Mouse (Mus musculus): ENCODE measurements around the gene Vcam1. TPM values are rescaled to one million over a fixed set of nuclear protein-coding genes. Genes with fewer than 3 reads are reported as not detected.
A peak's percentile ranks its signal among the peaks of the same experiment; 100 is the strongest.

Vcam1 gene
- polyA plus RNA-seq, 1 experiment from 2014 or later, result 55.0 TPM

GRCm38 (mm10) chr3:116128311-116129204, 930 bp downstream of the Vcam1 start:
- Histone ChIP-seq H3K4me1 (ENCODE audit: insufficient read depth, low read depth, low read length) (peaks cover 3% of the 10 kb centered on the region; the same call in 1 of the 2 replicates), H3K27me3 (replicated peaks; ENCODE audit: insufficient read depth, low read length) (no peaks in the 10 kb centered on the region), H3K36me3 (ENCODE audit: insufficient read depth, low read length) (no peaks in the 10 kb centered on the region), H3K27ac (ENCODE audit: low read length) (peak overlapping the region; percentile 47; the same call in 1 of the 2 replicates), H3K4me3 (ENCODE audit: low read depth, low read length) (peak overlapping the region; percentile 38), H3K9me3 (ENCODE audit: low read length) (no peaks in the 10 kb centered on the region), H3K9ac (replicated peaks; ENCODE audit: low read depth) (0 out of 2 replicates have a peak overlapping the region, but pooled peaks have one; percentile 3), H3K4me2 (replicated peaks; ENCODE audit: low read depth, low read length) (peak overlapping the region; percentile 46)
- ATAC-seq (peak; percentile 49; the same call in 1 of the 2 replicates), DNase-seq (ENCODE audit: low spot score) (no peak)
- WGBS, result 52% methylated on average over 18 of the region's 18 CpGs
- TF ChIP-seq CTCF (IDR thresholded peaks at IDR 0.05) (no peak), EP300 (IDR thresholded peaks at IDR 0.05) (no peak)

- no peak overlapping the region for H3K27ac ChIP-seq (ENCODE audit: low read length)
- H3K9ac ChIP-seq (replicated peaks; ENCODE audit: low read depth), result no peak overlapping the region
- 57% methylated on average over 3 of the region's 3 CpGs for WGBS
Measured at GRCm38 (mm10) chr3:116127836-116128235, 1.7 kb downstream of the Vcam1 start.

GRCm38 (mm10) chr3:116127281-116127680, 2.2 kb downstream of the Vcam1 start:
- Histone ChIP-seq H3K27ac (ENCODE audit: low read length) (no peak overlapping the region), H3K36me3 (ENCODE audit: insufficient read depth, low read length) (no peaks in the 10 kb centered on the region), H3K9ac (replicated peaks; ENCODE audit: low read depth) (no peak overlapping the region), H3K4me1 (ENCODE audit: insufficient read depth, low read depth, low read length) (peaks cover 3% of the 10 kb centered on the region; the same call in 1 of the 2 replicates), H3K4me3 (ENCODE audit: low read depth, low read length) (0 out of 2 replicates have a peak overlapping the region, but pooled peaks have one; percentile 6), H3K9me3 (ENCODE audit: low read length) (no peaks in the 10 kb centered on the region), H3K4me2 (replicated peaks; ENCODE audit: low read depth, low read length) (peak overlapping the region; percentile 33), H3K27me3 (replicated peaks; ENCODE audit: insufficient read depth, low read length) (no peaks in the 10 kb centered on the region)
- 22% methylated on average over 2 of the region's 2 CpGs for WGBS
- ATAC-seq, result no peak
- DNase-seq (ENCODE audit: low spot score), result no peak
- TF ChIP-seq EP300 (IDR thresholded peaks at IDR 0.05), result no peak
- TF ChIP-seq CTCF (IDR thresholded peaks at IDR 0.05), result no peak

More at GRCm38 (mm10) chr3:116127836-116128235, 1.7 kb downstream of the Vcam1 start:
- no peak for ATAC-seq
- Histone ChIP-seq H3K4me2 (replicated peaks; ENCODE audit: low read depth, low read length) (peak overlapping the region; percentile 33), H3K9me3 (ENCODE audit: low read length) (no peaks in the 10 kb centered on the region), H3K4me3 (ENCODE audit: low read depth, low read length) (peak overlapping the region; percentile 38), H3K36me3 (ENCODE audit: insufficient read depth, low read length) (no peaks in the 10 kb centered on the region), H3K4me1 (ENCODE audit: insufficient read depth, low read depth, low read length) (peaks cover 3% of the 10 kb centered on the region; the same call in 1 of the 2 replicates), H3K27me3 (replicated peaks; ENCODE audit: insufficient read depth, low read length) (no peaks in the 10 kb centered on the region)
- DNase-seq (ENCODE audit: low spot score), result no peak
- TF ChIP-seq EP300 (IDR thresholded peaks at IDR 0.05) (no peak), CTCF (IDR thresholded peaks at IDR 0.05) (no peak)

- no peak for TF ChIP-seq EP300 (IDR thresholded peaks at IDR 0.05)
- TF ChIP-seq CTCF (IDR thresholded peaks at IDR 0.05), result no peak
- peak overlapping the region; percentile 33; the same call in 1 of the 2 replicates for H3K4me2 ChIP-seq (replicated peaks; ENCODE audit: low read depth, low read length)
- DNase-seq (ENCODE audit: low spot score), result no peak
- no peak for ATAC-seq
- H3K27me3 ChIP-seq (replicated peaks; ENCODE audit: insufficient read depth, low read length), result no peaks in the 10 kb centered on the region
- H3K4me3 ChIP-seq (ENCODE audit: low read depth, low read length), result peak overlapping the region; percentile 6; the same call in 1 of the 2 replicates
- no peaks in the 10 kb centered on the region for H3K36me3 ChIP-seq (ENCODE audit: insufficient read depth, low read length)
- H3K27ac ChIP-seq (ENCODE audit: low read length), result no peak overlapping the region
- no peaks in the 10 kb centered on the region for H3K9me3 ChIP-seq (ENCODE audit: low read length)
- WGBS, result 48% methylated on average over 7 of the region's 7 CpGs
- peaks cover 3% of the 10 kb centered on the region; the same call in 1 of the 2 replicates for H3K4me1 ChIP-seq (ENCODE audit: insufficient read depth, low read depth, low read length)
- no peak overlapping the region for H3K9ac ChIP-seq (replicated peaks; ENCODE audit: low read depth)
Measured at GRCm38 (mm10) chr3:116126508-116127190, 2.8 kb downstream of the Vcam1 start.

- Histone ChIP-seq H3K36me3 (ENCODE audit: insufficient read depth, low read length) (no peaks in the 10 kb centered on the region), H3K4me2 (replicated peaks; ENCODE audit: low read depth, low read length) (peak overlapping the region; percentile 36; the same call in 1 of the 2 replicates), H3K9me3 (ENCODE audit: low read length) (no peaks in the 10 kb centered on the region), H3K9ac (replicated peaks; ENCODE audit: low read depth) (no peak overlapping the region), H3K27me3 (replicated peaks; ENCODE audit: insufficient read depth, low read length) (no peaks in the 10 kb centered on the region), H3K27ac (ENCODE audit: low read length) (no peak overlapping the region), H3K4me1 (ENCODE audit: insufficient read depth, low read depth, low read length) (peaks cover 3% of the 10 kb centered on the region; the same call in 1 of the 2 replicates), H3K4me3 (ENCODE audit: low read depth, low read length) (no peak overlapping the region)
- no peak for DNase-seq (ENCODE audit: low spot score)
- no peak for TF ChIP-seq EP300 (IDR thresholded peaks at IDR 0.05)
- no peak for TF ChIP-seq CTCF (IDR thresholded peaks at IDR 0.05)
- ATAC-seq, result no peak
- 48% methylated on average over 4 of the region's 4 CpGs for WGBS
Measured at GRCm38 (mm10) chr3:116126070-116126469, 3.4 kb downstream of the Vcam1 start.

GRCm38 (mm10) chr3:116123827-116124226, 5.7 kb downstream of the Vcam1 start:
- no peak for TF ChIP-seq CTCF (IDR thresholded peaks at IDR 0.05)
- Histone ChIP-seq H3K9me3 (ENCODE audit: low read length) (no peaks in the 10 kb centered on the region), H3K27me3 (replicated peaks; ENCODE audit: insufficient read depth, low read length) (no peaks in the 10 kb centered on the region), H3K9ac (replicated peaks; ENCODE audit: low read depth) (no peak overlapping the region), H3K36me3 (ENCODE audit: insufficient read depth, low read length) (no peaks in the 10 kb centered on the region), H3K27ac (ENCODE audit: low read length) (no peak overlapping the region), H3K4me1 (ENCODE audit: insufficient read depth, low read depth, low read length) (no peaks in the 10 kb centered on the region), H3K4me2 (replicated peaks; ENCODE audit: low read depth, low read length) (no peak overlapping the region), H3K4me3 (ENCODE audit: low read depth, low read length) (no peak overlapping the region)
- WGBS, result 81% methylated on average over 3 of the region's 3 CpGs
- no peak for DNase-seq (ENCODE audit: low spot score)
- ATAC-seq, result no peak

Measured in lung, postnatal 0 days (tissue).